Mouse (Mus musculus): Measurements from ENCODE around the gene Kif3a. TPM values are rescaled to one million over a fixed set of nuclear protein-coding genes. Genes with fewer than 3 reads are reported as not detected.

The Kif3a gene
- polyA plus RNA-seq, 1 experiment from 2014 or later, result 17.0 TPM

- Histone ChIP-seq H3K4me1 (replicated peaks; ENCODE audit: control insufficient read depth, insufficient read depth, low read length) (no peaks in the 10 kb centered on the region), H3K9me3 (ENCODE audit: control insufficient read depth) (no peaks in the 10 kb centered on the region), H3K27me3 (replicated peaks; ENCODE audit: control insufficient read depth, insufficient read depth, low read length) (no peaks in the 10 kb centered on the region), H3K4me3 (ENCODE audit: low read depth, low read length) (no peak overlapping the region), H3K9ac (ENCODE audit: low read depth, low read length) (no peak overlapping the region), H3K4me2 (replicated peaks; ENCODE audit: low read depth) (no peak overlapping the region), H3K27ac (ENCODE audit: low read depth, low read length) (no peak overlapping the region), H3K36me3 (ENCODE audit: control insufficient read depth, insufficient read depth) (0 out of 2 replicates have a peak, but pooled peaks cover 2% of the 10 kb centered on the region)
- no peak for ATAC-seq
- 75% methylated on average over 9 of the region's 9 CpGs for whole genome bisulfite sequencing
- no peak for TF ChIP-seq CTCF (IDR thresholded peaks at IDR 0.05; ENCODE audit: low read depth)
Observed at GRCm38 (mm10) chr11:53528397-53529252, 38.6 kb upstream of the Kif3a start.

DNA sequence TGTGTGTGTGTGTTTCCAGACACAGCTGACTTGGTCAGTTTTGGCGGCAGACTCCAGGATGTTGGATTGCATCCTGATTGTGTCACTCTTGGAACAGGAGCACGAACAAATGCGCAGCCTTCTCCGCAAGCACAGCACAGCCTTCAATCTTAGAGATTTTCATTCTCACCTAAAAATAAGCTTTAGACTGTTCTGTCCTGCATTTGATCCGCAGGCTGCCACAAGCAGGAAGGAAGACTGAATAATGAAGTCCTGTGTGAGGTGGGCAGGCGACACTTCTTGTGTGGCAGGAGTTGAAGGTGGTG, 38.0 kb upstream of the Kif3a start:
- H3K9me3 ChIP-seq (ENCODE audit: control insufficient read depth), result no peaks in the 10 kb centered on the region
- ATAC-seq, result no peak
- H3K27ac ChIP-seq (ENCODE audit: low read depth, low read length), result no peak overlapping the region
- H3K27me3 ChIP-seq (replicated peaks; ENCODE audit: control insufficient read depth, insufficient read depth, low read length), result no peaks in the 10 kb centered on the region
- H3K4me1 ChIP-seq (replicated peaks; ENCODE audit: control insufficient read depth, insufficient read depth, low read length), result no peaks in the 10 kb centered on the region
- H3K4me2 ChIP-seq (replicated peaks; ENCODE audit: low read depth), result no peak overlapping the region
- H3K4me3 ChIP-seq (ENCODE audit: low read depth, low read length), result no peak overlapping the region
- peaks cover 7% of the 10 kb centered on the region for H3K36me3 ChIP-seq (ENCODE audit: control insufficient read depth, insufficient read depth)
- no peak overlapping the region for H3K9ac ChIP-seq (ENCODE audit: low read depth, low read length)
- WGBS, result 61% methylated on average over 6 of the region's 6 CpGs
- TF ChIP-seq CTCF (IDR thresholded peaks at IDR 0.05; ENCODE audit: low read depth), result no peak

- WGBS, result 86% methylated on average over 9 of the region's 9 CpGs
- H3K36me3 ChIP-seq (ENCODE audit: control insufficient read depth, insufficient read depth), result peaks cover 15% of the 10 kb centered on the region
Observed at GRCm38 (mm10) chr11:53530001-53530400, 37.2 kb upstream of the Kif3a start.

GRCm38 (mm10) chr11:53531578-53532230, 35.5 kb upstream of the Kif3a start:
- no peak overlapping the region for H3K9ac ChIP-seq (ENCODE audit: low read depth, low read length)
- no peak for ATAC-seq
- no peak for TF ChIP-seq CTCF (IDR thresholded peaks at IDR 0.05; ENCODE audit: low read depth)
- H3K27me3 ChIP-seq (replicated peaks; ENCODE audit: control insufficient read depth, insufficient read depth, low read length), result no peaks in the 10 kb centered on the region
- H3K36me3 ChIP-seq (ENCODE audit: control insufficient read depth, insufficient read depth), result peaks cover 31% of the 10 kb centered on the region
- no peaks in the 10 kb centered on the region for H3K4me1 ChIP-seq (replicated peaks; ENCODE audit: control insufficient read depth, insufficient read depth, low read length)
- no peak overlapping the region for H3K4me3 ChIP-seq (ENCODE audit: low read depth, low read length)
- 96% methylated on average over 10 of the region's 10 CpGs for WGBS
- no peak overlapping the region for H3K27ac ChIP-seq (ENCODE audit: low read depth, low read length)
- H3K9me3 ChIP-seq (ENCODE audit: control insufficient read depth), result no peaks in the 10 kb centered on the region
- no peak overlapping the region for H3K4me2 ChIP-seq (replicated peaks; ENCODE audit: low read depth)

More at GRCm38 (mm10) chr11:53530001-53530400, 37.2 kb upstream of the Kif3a start:
- Histone ChIP-seq H3K4me2 (replicated peaks; ENCODE audit: low read depth) (no peak overlapping the region), H3K9ac (ENCODE audit: low read depth, low read length) (no peak overlapping the region), H3K4me1 (replicated peaks; ENCODE audit: control insufficient read depth, insufficient read depth, low read length) (no peaks in the 10 kb centered on the region), H3K27ac (ENCODE audit: low read depth, low read length) (no peak overlapping the region), H3K27me3 (replicated peaks; ENCODE audit: control insufficient read depth, insufficient read depth, low read length) (no peaks in the 10 kb centered on the region), H3K9me3 (ENCODE audit: control insufficient read depth) (no peaks in the 10 kb centered on the region), H3K4me3 (ENCODE audit: low read depth, low read length) (no peak overlapping the region)
- no peak for ATAC-seq
- no peak for TF ChIP-seq CTCF (IDR thresholded peaks at IDR 0.05; ENCODE audit: low read depth)

DNA sequence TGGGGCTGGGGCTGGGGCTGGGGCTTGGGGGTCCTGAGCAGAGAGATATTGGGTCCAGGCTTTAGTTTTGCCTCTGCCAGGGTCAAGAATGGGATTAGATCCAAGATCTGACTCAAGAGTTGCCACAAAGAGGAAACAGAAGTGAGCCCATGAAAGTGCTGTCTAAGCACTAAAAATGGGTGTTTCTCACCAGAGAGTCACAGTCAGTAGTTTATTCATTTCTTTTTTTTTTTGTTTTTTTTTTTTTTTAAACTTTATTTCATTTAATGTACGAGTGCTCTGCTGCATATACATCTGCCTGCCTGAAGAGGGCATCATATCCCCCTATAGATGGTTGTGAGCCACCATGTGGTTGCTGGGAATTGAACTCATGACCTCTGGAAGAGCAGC, 35.0 kb upstream of the Kif3a start:
- Histone ChIP-seq H3K36me3 (ENCODE audit: control insufficient read depth, insufficient read depth) (peaks cover 36% of the 10 kb centered on the region), H3K4me2 (replicated peaks; ENCODE audit: low read depth) (no peak overlapping the region), H3K27ac (ENCODE audit: low read depth, low read length) (no peak overlapping the region), H3K9me3 (ENCODE audit: control insufficient read depth) (no peaks in the 10 kb centered on the region), H3K4me1 (replicated peaks; ENCODE audit: control insufficient read depth, insufficient read depth, low read length) (no peaks in the 10 kb centered on the region), H3K9ac (ENCODE audit: low read depth, low read length) (no peak overlapping the region), H3K27me3 (replicated peaks; ENCODE audit: control insufficient read depth, insufficient read depth, low read length) (no peaks in the 10 kb centered on the region), H3K4me3 (ENCODE audit: low read depth, low read length) (no peak overlapping the region)
- ATAC-seq, result no peak
- no peak for TF ChIP-seq CTCF (IDR thresholded peaks at IDR 0.05; ENCODE audit: low read depth)
- 94% methylated on average over 1 of the region's 1 CpGs for WGBS

DNA sequence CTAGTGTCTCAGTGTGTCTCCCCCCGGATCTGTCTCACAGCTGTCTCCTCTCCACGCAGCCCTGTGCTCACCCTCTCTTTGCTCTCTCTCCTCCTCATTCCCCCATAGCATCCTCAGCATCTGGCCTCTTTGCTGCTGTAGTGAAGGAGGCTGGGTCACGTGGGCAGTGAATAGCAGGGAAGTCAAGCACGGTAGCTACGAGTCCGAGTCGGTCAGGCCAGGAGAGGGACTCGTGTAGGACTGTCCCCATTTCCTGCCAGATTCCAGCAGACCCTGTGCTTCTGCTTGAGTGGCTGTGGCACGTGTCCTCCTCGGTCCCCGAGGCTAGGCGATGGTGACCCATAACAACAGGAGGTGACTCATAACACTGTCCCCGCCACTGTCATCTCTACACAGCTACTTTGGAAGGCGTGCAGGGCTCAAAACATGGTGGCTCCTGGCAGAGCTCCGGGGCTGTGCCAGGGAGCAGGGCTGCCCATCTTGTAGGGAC, 28.1 kb upstream of the Kif3a start:
- H3K36me3 ChIP-seq (ENCODE audit: control insufficient read depth, insufficient read depth), result peaks cover 69% of the 10 kb centered on the region
- H3K27me3 ChIP-seq (replicated peaks; ENCODE audit: control insufficient read depth, insufficient read depth, low read length), result no peaks in the 10 kb centered on the region
- no peak for ATAC-seq
- no peak overlapping the region for H3K9ac ChIP-seq (ENCODE audit: low read depth, low read length)
- no peaks in the 10 kb centered on the region for H3K9me3 ChIP-seq (ENCODE audit: control insufficient read depth)
- H3K4me3 ChIP-seq (ENCODE audit: low read depth, low read length), result no peak overlapping the region
- H3K4me1 ChIP-seq (replicated peaks; ENCODE audit: control insufficient read depth, insufficient read depth, low read length), result no peaks in the 10 kb centered on the region
- 77% methylated on average over 15 of the region's 15 CpGs for WGBS
- no peak overlapping the region for H3K4me2 ChIP-seq (replicated peaks; ENCODE audit: low read depth)
- TF ChIP-seq CTCF (IDR thresholded peaks at IDR 0.05; ENCODE audit: low read depth), result no peak
- no peak overlapping the region for H3K27ac ChIP-seq (ENCODE audit: low read depth, low read length)
